Mouse (Mus musculus) liver, postnatal 0 days (tissue): ENCODE measurements around the gene Ptprg.

Source experiments
- CTCF ChIP-seq: sonication (generic); IDR thresholded peaks from 2 replicates; pipeline ENCODE4 v1.5.1; 2016; ENCODE audit warnings: antibody characterized with exemption, low read depth
- EP300 ChIP-seq: IDR thresholded peaks from 2 replicates; pipeline ENCODE4 v1.6.1; 2016; ENCODE audit warnings: antibody characterized with exemption, low read depth, mild to moderate bottlenecking

DNA sequence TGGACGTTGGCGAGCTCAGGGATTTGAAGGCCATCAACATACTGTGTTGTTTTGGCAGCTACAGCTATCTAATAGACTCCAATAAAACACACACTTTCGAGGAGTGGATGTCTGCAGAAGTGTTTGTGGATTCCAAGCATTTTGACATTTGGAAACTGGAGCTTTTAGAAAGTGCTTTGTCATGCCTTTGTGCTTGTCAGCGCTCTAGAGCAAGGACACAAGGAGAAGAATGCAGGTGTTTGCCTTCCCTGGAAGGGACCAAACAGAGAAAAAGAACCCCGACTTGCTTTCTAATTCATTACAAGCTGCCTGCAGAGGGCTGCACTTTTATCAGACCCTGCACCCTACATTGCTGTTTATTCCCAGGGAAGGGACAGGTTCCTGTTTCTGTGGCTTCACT is 560.0 kb downstream of the Ptprg start:
- TF ChIP-seq EP300 (no peak), CTCF (no peak)
